Mouse (Mus musculus): Measurements from ENCODE around the gene G430095P16Rik.

The G430095P16Rik gene

GRCm38 (mm10) chr8:84771941-84772378 lies 49.2 kb downstream of the G430095P16Rik start:
- no peak for DNase-seq (ENCODE audit: low spot score)

GRCm38 (mm10) chr8:84772628-84773027 lies 49.8 kb downstream of the G430095P16Rik start:
- DNase-seq (ENCODE audit: low spot score), result no peak

GRCm38 (mm10) chr8:84773304-84773703 lies 50.5 kb downstream of the G430095P16Rik start:
- no peak for DNase-seq (ENCODE audit: low spot score)

DNA sequence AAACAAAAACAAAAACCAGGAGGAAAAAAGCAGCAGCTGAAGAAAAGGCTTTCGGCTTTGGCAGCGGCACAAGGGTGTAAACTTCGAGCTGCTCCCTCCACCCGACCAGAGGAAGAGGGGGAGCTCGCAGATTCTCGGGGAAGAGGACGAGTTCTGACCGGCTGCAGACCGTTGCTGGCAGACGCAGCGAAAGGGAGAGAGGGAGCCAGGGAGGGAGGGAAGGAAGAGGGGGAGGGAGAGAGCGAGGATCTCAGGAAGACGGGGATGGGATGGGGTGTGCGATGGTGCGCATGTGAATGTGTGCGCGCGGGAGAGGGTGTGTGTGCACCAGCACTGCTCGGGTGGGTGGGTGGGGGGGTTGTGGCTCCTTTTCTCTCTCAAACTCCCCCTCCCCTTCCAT lies 51.0 kb downstream of the G430095P16Rik start:
- DNase-seq (ENCODE audit: low spot score), result no peak

DNA sequence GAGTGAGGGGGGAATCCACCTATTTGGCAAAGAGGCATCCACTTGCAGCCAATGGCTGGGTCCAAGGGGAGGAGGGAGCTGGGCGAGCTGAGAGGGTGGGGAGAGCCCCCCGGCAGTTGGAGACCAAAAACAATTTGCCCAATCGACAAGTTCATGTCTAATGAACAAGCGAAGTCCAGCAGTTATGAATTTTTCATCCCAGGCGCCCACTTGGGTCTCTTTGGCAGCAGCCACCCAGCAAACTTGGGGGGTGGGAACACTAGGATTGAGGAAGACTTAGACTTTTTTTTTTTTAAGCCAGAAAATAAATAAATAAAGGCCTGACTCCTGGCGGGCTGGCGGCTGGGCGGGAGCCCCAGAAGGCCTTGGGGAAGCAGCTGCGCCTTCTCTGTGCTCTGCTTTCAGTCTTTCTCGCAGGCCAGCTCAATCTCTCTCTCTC lies 51.7 kb downstream of the G430095P16Rik start:
- no peak for DNase-seq (ENCODE audit: low spot score)

DNA sequence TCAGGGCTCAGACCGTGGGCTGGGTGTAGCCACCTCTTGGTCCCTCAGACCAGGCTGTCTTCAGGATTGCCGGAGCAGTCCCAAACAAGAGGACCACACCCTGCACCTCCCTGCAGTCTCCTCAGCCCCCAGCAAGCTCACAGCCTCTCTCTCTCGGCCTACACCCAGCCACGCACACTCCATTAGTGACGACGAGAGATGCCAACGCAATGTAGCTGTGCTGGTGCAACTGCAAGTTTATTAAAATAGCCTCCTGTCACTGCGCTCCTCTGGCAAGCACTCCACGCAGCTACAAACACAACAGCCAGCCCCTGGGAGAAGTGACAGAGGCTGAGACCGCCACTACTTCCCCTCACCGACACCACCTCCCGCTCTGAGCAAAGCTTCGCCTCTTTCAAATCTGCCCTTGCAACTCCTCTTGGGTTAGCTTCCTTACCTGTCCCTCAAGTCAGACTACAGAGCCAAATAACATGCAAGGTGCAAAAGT lies 52.3 kb downstream of the G430095P16Rik start:
- no peak for DNase-seq (ENCODE audit: low spot score)

DNA sequence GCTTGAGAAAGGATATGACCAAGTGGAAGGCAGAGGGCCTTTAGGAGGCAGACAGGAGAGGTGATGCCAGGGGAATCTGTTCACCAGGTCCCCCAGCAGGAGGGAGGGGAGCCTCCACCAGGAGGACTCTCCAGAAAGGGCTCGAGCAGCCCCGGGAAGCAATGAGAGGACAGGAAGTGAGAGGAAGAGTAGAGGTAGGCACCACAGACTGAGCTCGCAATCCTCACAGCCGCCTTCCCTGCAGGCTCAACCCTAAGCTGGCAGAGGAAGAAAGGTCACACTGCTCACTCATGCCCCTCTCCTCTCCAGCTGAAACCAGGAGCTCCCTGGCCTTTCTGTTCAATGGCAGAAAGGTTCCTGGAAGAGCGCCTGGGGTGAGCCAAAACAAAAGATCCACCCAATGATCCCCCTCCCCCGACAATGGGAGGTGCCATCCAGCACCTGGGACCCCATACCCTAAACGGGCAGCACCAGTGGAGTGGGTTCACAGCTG lies 52.9 kb downstream of the G430095P16Rik start:
- no peak for DNase-seq (ENCODE audit: low spot score)

Data from layer of hippocampus, adult 9-10 months (tissue).